Mouse (Mus musculus) limb, embryonic 10.5 days (tissue): ENCODE results near the gene Wdr91. TPM values are rescaled to one million over a fixed set of nuclear protein-coding genes. Genes with fewer than 3 reads are reported as not detected.

ENCODE experiments used
- DNase-seq: peaks from one replicate; pipeline ENCODE4 v3.0.0-alpha.2; 2017; ENCODE audit warnings: low spot score
- H3K27ac ChIP-seq: fragments of 300-500 bp; sonication (generic); 2 replicates; pipeline ENCODE4 v1.5.1; 2016; ENCODE audit warnings: mild to moderate bottlenecking
- H3K27me3 ChIP-seq: fragments of 300-500 bp; sonication (generic); 2 replicates; pipeline ENCODE4 v1.6.1; 2016; ENCODE audit warnings: low read depth, mild to moderate bottlenecking; ENCODE audit not compliant: poor library complexity, severe bottlenecking
- H3K36me3 ChIP-seq: fragments of 300-500 bp; sonication (generic); 2 replicates; pipeline ENCODE4 v1.6.1; 2016; ENCODE audit warnings: mild to moderate bottlenecking, moderate library complexity
- H3K4me1 ChIP-seq: fragments of 300-500 bp; sonication (generic); 2 replicates; pipeline ENCODE4 v1.6.1; 2016
- H3K4me3 ChIP-seq: fragments of 300-500 bp; sonication (generic); 2 replicates; pipeline ENCODE4 v1.5.1; 2016; ENCODE audit warnings: mild to moderate bottlenecking, moderate library complexity
- H3K9me3 ChIP-seq: fragments of 300-500 bp; sonication (generic); replicated peaks from 2 replicates; pipeline ENCODE4 v1.6.1; 2016; ENCODE audit warnings: mild to moderate bottlenecking
- WGBS: fragments of 180-500 bp; shearing (Covaris S2); methylation state at CpG from one replicate; pipeline ENCODE4 v1.1.7; 2016; 5-methylcytosine and 5-hydroxymethylcytosine counted together
- polyA plus RNA-seq: library from polyadenylated mRNA; unstranded; fragments of >200 nt; fragmentation: Nextera tagmentation; extraction: Ambion mirVana; gene quantifications from 2 replicates; pipeline ENCODE4 v1.2.1, GENCODE M21; 2016

Gene Wdr91
- polyA plus RNA-seq, 1 experiment from 2014 or later = 13.0 TPM

GRCm38 (mm10) chr6:34907696-34908260 lies 2.9 kb downstream of the Wdr91 start:
- no peak for DNase-seq
- H3K4me3 ChIP-seq = no peak overlapping the region
- peaks cover 16% of the 10 kb centered on the region for H3K4me1 ChIP-seq
- H3K36me3 ChIP-seq = peaks cover 59% of the 10 kb centered on the region
- no peak overlapping the region for H3K27ac ChIP-seq
- H3K9me3 ChIP-seq = no peaks in the 10 kb centered on the region
- no peaks in the 10 kb centered on the region for H3K27me3 ChIP-seq
- WGBS = 88% methylated on average over 18 of the region's 18 CpGs

- H3K9me3 ChIP-seq = no peaks in the 10 kb centered on the region
- H3K36me3 ChIP-seq = peaks cover 64% of the 10 kb centered on the region
- peaks cover 16% of the 10 kb centered on the region for H3K4me1 ChIP-seq
- no peak overlapping the region for H3K27ac ChIP-seq
- 52% methylated on average over 2 of the region's 2 CpGs for WGBS
- DNase-seq = no peak
- no peak overlapping the region for H3K4me3 ChIP-seq
- no peaks in the 10 kb centered on the region for H3K27me3 ChIP-seq
These were observed 3.5 kb downstream of the Wdr91 start for GRCm38 (mm10) chr6:34907121-34907614.

GRCm38 (mm10) chr6:34906661-34907060 lies 4.0 kb downstream of the Wdr91 start:
- 96% methylated on average over 4 of the region's 4 CpGs for WGBS
- peaks cover 16% of the 10 kb centered on the region for H3K4me1 ChIP-seq
- H3K36me3 ChIP-seq = peaks cover 69% of the 10 kb centered on the region

GRCm38 (mm10) chr6:34906125-34906524 lies 4.6 kb downstream of the Wdr91 start:
- peaks cover 74% of the 10 kb centered on the region for H3K36me3 ChIP-seq
- no peak overlapping the region for H3K27ac ChIP-seq
- DNase-seq = no peak
- no peaks in the 10 kb centered on the region for H3K27me3 ChIP-seq
- no peaks in the 10 kb centered on the region for H3K9me3 ChIP-seq
- H3K4me1 ChIP-seq = peaks cover 16% of the 10 kb centered on the region
- 82% methylated on average over 2 of the region's 2 CpGs for WGBS
- H3K4me3 ChIP-seq = no peak overlapping the region

More at GRCm38 (mm10) chr6:34906661-34907060, 4.0 kb downstream of the Wdr91 start:
- no peak overlapping the region for H3K4me3 ChIP-seq
- H3K9me3 ChIP-seq = no peaks in the 10 kb centered on the region
- H3K27ac ChIP-seq = no peak overlapping the region
- H3K27me3 ChIP-seq = no peaks in the 10 kb centered on the region
- no peak for DNase-seq

- Histone ChIP-seq H3K4me1 (0 out of 2 replicates have a peak, but pooled peaks cover 5% of the 10 kb centered on the region), H3K4me3 (no peak overlapping the region), H3K36me3 (peaks cover 91% of the 10 kb centered on the region), H3K9me3 (no peaks in the 10 kb centered on the region), H3K27ac (no peak overlapping the region), H3K27me3 (no peaks in the 10 kb centered on the region)
- 87% methylated on average over 6 of the region's 6 CpGs for WGBS
- no peak for DNase-seq
These were observed 6.3 kb downstream of the Wdr91 start for GRCm38 (mm10) chr6:34904361-34904760.

- Histone ChIP-seq H3K27me3 (no peaks in the 10 kb centered on the region), H3K36me3 (peaks cover 95% of the 10 kb centered on the region), H3K4me3 (no peak overlapping the region), H3K9me3 (no peaks in the 10 kb centered on the region), H3K4me1 (0 out of 2 replicates have a peak, but pooled peaks cover 5% of the 10 kb centered on the region), H3K27ac (no peak overlapping the region)
- no peak for DNase-seq
- WGBS = 86% methylated on average over 10 of the region's 10 CpGs
These were observed 6.8 kb downstream of the Wdr91 start for GRCm38 (mm10) chr6:34903851-34904250.

GRCm38 (mm10) chr6:34903441-34903840 lies 7.2 kb downstream of the Wdr91 start:
- Histone ChIP-seq H3K27ac (no peak overlapping the region), H3K36me3 (peaks cover 93% of the 10 kb centered on the region), H3K4me3 (no peak overlapping the region), H3K9me3 (no peaks in the 10 kb centered on the region), H3K27me3 (no peaks in the 10 kb centered on the region), H3K4me1 (0 out of 2 replicates have a peak, but pooled peaks cover 5% of the 10 kb centered on the region)
- 87% methylated on average over 5 of the region's 5 CpGs for whole genome bisulfite sequencing
- DNase-seq = no peak

- Histone ChIP-seq H3K27ac (no peak overlapping the region), H3K36me3 (peaks cover 91% of the 10 kb centered on the region), H3K9me3 (no peaks in the 10 kb centered on the region), H3K4me1 (0 out of 2 replicates have a peak, but pooled peaks cover 2% of the 10 kb centered on the region), H3K27me3 (no peaks in the 10 kb centered on the region), H3K4me3 (no peak overlapping the region)
- WGBS = 91% methylated on average over 7 of the region's 7 CpGs
- no peak for DNase-seq
These were observed 8.1 kb downstream of the Wdr91 start for GRCm38 (mm10) chr6:34902578-34902977.

- Histone ChIP-seq H3K4me3 (no peak overlapping the region), H3K4me1 (0 out of 2 replicates have a peak, but pooled peaks cover 2% of the 10 kb centered on the region), H3K27ac (no peak overlapping the region), H3K27me3 (no peaks in the 10 kb centered on the region), H3K9me3 (no peaks in the 10 kb centered on the region), H3K36me3 (peaks cover 91% of the 10 kb centered on the region)
- DNase-seq = no peak
- WGBS = 82% methylated on average over 9 of the region's 9 CpGs
These were observed 8.7 kb downstream of the Wdr91 start for GRCm38 (mm10) chr6:34901911-34902444.

- Histone ChIP-seq H3K9me3 (no peaks in the 10 kb centered on the region), H3K4me1 (0 out of 2 replicates have a peak, but pooled peaks cover 2% of the 10 kb centered on the region), H3K36me3 (peaks cover 84% of the 10 kb centered on the region), H3K27me3 (no peaks in the 10 kb centered on the region), H3K4me3 (no peak overlapping the region), H3K27ac (no peak overlapping the region)
- 54% methylated on average over 2 of the region's 2 CpGs for WGBS
- DNase-seq = no peak
These were observed 9.7 kb downstream of the Wdr91 start for GRCm38 (mm10) chr6:34900990-34901389.

- no peak overlapping the region for H3K27ac ChIP-seq
- H3K27me3 ChIP-seq = no peaks in the 10 kb centered on the region
- WGBS = 88% methylated on average over 2 of the region's 2 CpGs
- H3K4me3 ChIP-seq = no peak overlapping the region
- H3K36me3 ChIP-seq = peaks cover 85% of the 10 kb centered on the region
- no peak for DNase-seq
- no peaks in the 10 kb centered on the region for H3K9me3 ChIP-seq
- H3K4me1 ChIP-seq = 0 out of 2 replicates have a peak, but pooled peaks cover 2% of the 10 kb centered on the region
These were observed 11.5 kb downstream of the Wdr91 start for GRCm38 (mm10) chr6:34899127-34899526.

GRCm38 (mm10) chr6:34896168-34896780 lies 14.4 kb downstream of the Wdr91 start:
- WGBS = 56% methylated on average over 16 of the region's 16 CpGs
- Histone ChIP-seq H3K4me3 (no peak overlapping the region), H3K36me3 (peaks cover 83% of the 10 kb centered on the region), H3K27ac (no peak overlapping the region), H3K4me1 (no peaks in the 10 kb centered on the region), H3K9me3 (no peaks in the 10 kb centered on the region), H3K27me3 (no peaks in the 10 kb centered on the region)
- no peak for DNase-seq

- peaks cover 83% of the 10 kb centered on the region for H3K36me3 ChIP-seq
- no peaks in the 10 kb centered on the region for H3K27me3 ChIP-seq
- no peak for DNase-seq
- no peaks in the 10 kb centered on the region for H3K9me3 ChIP-seq
- WGBS = 87% methylated on average over 7 of the region's 7 CpGs
- H3K4me1 ChIP-seq = no peaks in the 10 kb centered on the region
- H3K27ac ChIP-seq = no peak overlapping the region
- H3K4me3 ChIP-seq = no peak overlapping the region
These were observed 15.1 kb downstream of the Wdr91 start for GRCm38 (mm10) chr6:34895569-34895968.
